Mouse (Mus musculus): Measurements from ENCODE around the gene Ikzf2. TPM values are rescaled to one million over a fixed set of nuclear protein-coding genes. Genes with fewer than 3 reads are reported as not detected.

Gene Ikzf2
- polyA plus RNA-seq, 1 experiment from 2014 or later = 2.4 TPM

GRCm38 (mm10) chr1:69533048-69533447 is 154.0 kb downstream of the Ikzf2 start:
- no peak overlapping the region for H3K4me2 ChIP-seq (replicated peaks; ENCODE audit: low read depth)
- H3K9ac ChIP-seq (ENCODE audit: low read length) = no peak overlapping the region
- no peaks in the 10 kb centered on the region for H3K9me3 ChIP-seq (ENCODE audit: control insufficient read depth, low read length)
- no peaks in the 10 kb centered on the region for H3K27me3 ChIP-seq (ENCODE audit: control insufficient read depth, insufficient read depth, low read length)
- H3K4me1 ChIP-seq (replicated peaks; ENCODE audit: control insufficient read depth, insufficient read depth) = no peaks in the 10 kb centered on the region
- TF ChIP-seq EP300 (optimal IDR thresholded peaks at IDR 0.05) = no peak
- no peak for TF ChIP-seq CTCF (IDR thresholded peaks at IDR 0.05; ENCODE audit: low read depth)
- H3K36me3 ChIP-seq (ENCODE audit: control insufficient read depth, insufficient read depth, low read length) = no peaks in the 10 kb centered on the region
- H3K4me3 ChIP-seq (ENCODE audit: low read depth, low read length) = no peak overlapping the region
- ATAC-seq (ENCODE audit: low FRiP score, low TSS enrichment) (no peak), DNase-seq (ENCODE audit: low spot score) (no peak)
- no peak overlapping the region for H3K27ac ChIP-seq (replicated peaks)
- 84% methylated on average over 10 of the region's 10 CpGs for WGBS

- no peaks in the 10 kb centered on the region for H3K4me1 ChIP-seq (replicated peaks; ENCODE audit: control insufficient read depth, insufficient read depth)
- no peaks in the 10 kb centered on the region for H3K9me3 ChIP-seq (ENCODE audit: control insufficient read depth, low read length)
- 55% methylated on average over 4 of the region's 4 CpGs for WGBS
- DNase-seq (ENCODE audit: low spot score) (no peak), ATAC-seq (ENCODE audit: low FRiP score, low TSS enrichment) (no peak)
- H3K27me3 ChIP-seq (ENCODE audit: control insufficient read depth, insufficient read depth, low read length) = no peaks in the 10 kb centered on the region
- no peak overlapping the region for H3K4me2 ChIP-seq (replicated peaks; ENCODE audit: low read depth)
- TF ChIP-seq EP300 (optimal IDR thresholded peaks at IDR 0.05) (no peak), CTCF (IDR thresholded peaks at IDR 0.05; ENCODE audit: low read depth) (no peak)
- no peak overlapping the region for H3K9ac ChIP-seq (ENCODE audit: low read length)
- no peak overlapping the region for H3K27ac ChIP-seq (replicated peaks)
- no peaks in the 10 kb centered on the region for H3K36me3 ChIP-seq (ENCODE audit: control insufficient read depth, insufficient read depth, low read length)
- no peak overlapping the region for H3K4me3 ChIP-seq (ENCODE audit: low read depth, low read length)
These were observed 158.3 kb downstream of the Ikzf2 start for GRCm38 (mm10) chr1:69528696-69529095.

GRCm38 (mm10) chr1:69521656-69522055 is 165.4 kb downstream of the Ikzf2 start:
- Histone ChIP-seq H3K36me3 (ENCODE audit: control insufficient read depth, insufficient read depth, low read length) (no peaks in the 10 kb centered on the region), H3K9me3 (ENCODE audit: control insufficient read depth, low read length) (no peaks in the 10 kb centered on the region), H3K4me2 (replicated peaks; ENCODE audit: low read depth) (no peak overlapping the region), H3K4me1 (replicated peaks; ENCODE audit: control insufficient read depth, insufficient read depth) (no peaks in the 10 kb centered on the region), H3K27ac (replicated peaks) (no peak overlapping the region), H3K9ac (ENCODE audit: low read length) (no peak overlapping the region), H3K27me3 (ENCODE audit: control insufficient read depth, insufficient read depth, low read length) (no peaks in the 10 kb centered on the region), H3K4me3 (ENCODE audit: low read depth, low read length) (no peak overlapping the region)
- ATAC-seq (ENCODE audit: low FRiP score, low TSS enrichment) (no peak), DNase-seq (ENCODE audit: low spot score) (no peak)
- WGBS = 78% methylated on average over 2 of the region's 2 CpGs
- no peak for TF ChIP-seq EP300 (optimal IDR thresholded peaks at IDR 0.05)
- no peak for TF ChIP-seq CTCF (IDR thresholded peaks at IDR 0.05; ENCODE audit: low read depth)

- no peaks in the 10 kb centered on the region for H3K27me3 ChIP-seq (ENCODE audit: control insufficient read depth, insufficient read depth, low read length)
- no peak overlapping the region for H3K27ac ChIP-seq (replicated peaks)
- no peak overlapping the region for H3K4me2 ChIP-seq (replicated peaks; ENCODE audit: low read depth)
- ATAC-seq (ENCODE audit: low FRiP score, low TSS enrichment) = no peak
- no peaks in the 10 kb centered on the region for H3K36me3 ChIP-seq (ENCODE audit: control insufficient read depth, insufficient read depth, low read length)
- H3K4me1 ChIP-seq (replicated peaks; ENCODE audit: control insufficient read depth, insufficient read depth) = no peaks in the 10 kb centered on the region
- TF ChIP-seq CTCF (IDR thresholded peaks at IDR 0.05; ENCODE audit: low read depth) (no peak), EP300 (optimal IDR thresholded peaks at IDR 0.05) (no peak)
- no peak for DNase-seq (ENCODE audit: low spot score)
- H3K9me3 ChIP-seq (ENCODE audit: control insufficient read depth, low read length) = no peaks in the 10 kb centered on the region
- no peak overlapping the region for H3K9ac ChIP-seq (ENCODE audit: low read length)
- H3K4me3 ChIP-seq (ENCODE audit: low read depth, low read length) = no peak overlapping the region
- WGBS = 89% methylated on average over 4 of the region's 4 CpGs
These were observed 167.7 kb downstream of the Ikzf2 start for GRCm38 (mm10) chr1:69519356-69519755.

- Histone ChIP-seq H3K27ac (replicated peaks) (no peak overlapping the region), H3K36me3 (ENCODE audit: control insufficient read depth, insufficient read depth, low read length) (no peaks in the 10 kb centered on the region), H3K4me3 (ENCODE audit: low read depth, low read length) (no peak overlapping the region), H3K9ac (ENCODE audit: low read length) (no peak overlapping the region), H3K4me2 (replicated peaks; ENCODE audit: low read depth) (no peak overlapping the region), H3K9me3 (ENCODE audit: control insufficient read depth, low read length) (no peaks in the 10 kb centered on the region), H3K4me1 (replicated peaks; ENCODE audit: control insufficient read depth, insufficient read depth) (no peaks in the 10 kb centered on the region), H3K27me3 (ENCODE audit: control insufficient read depth, insufficient read depth, low read length) (no peaks in the 10 kb centered on the region)
- DNase-seq (ENCODE audit: low spot score) (no peak), ATAC-seq (ENCODE audit: low FRiP score, low TSS enrichment) (no peak)
- WGBS = 75% methylated on average over 4 of the region's 4 CpGs
- TF ChIP-seq EP300 (optimal IDR thresholded peaks at IDR 0.05) (no peak), CTCF (IDR thresholded peaks at IDR 0.05; ENCODE audit: low read depth) (no peak)
These were observed 169.0 kb downstream of the Ikzf2 start for GRCm38 (mm10) chr1:69518012-69518411.

GRCm38 (mm10) chr1:69516144-69516543 is 170.9 kb downstream of the Ikzf2 start:
- no peak overlapping the region for H3K4me2 ChIP-seq (replicated peaks; ENCODE audit: low read depth)
- no peaks in the 10 kb centered on the region for H3K36me3 ChIP-seq (ENCODE audit: control insufficient read depth, insufficient read depth, low read length)
- whole genome bisulfite sequencing = 77% methylated on average over 5 of the region's 5 CpGs
- TF ChIP-seq CTCF (IDR thresholded peaks at IDR 0.05; ENCODE audit: low read depth) (no peak), EP300 (optimal IDR thresholded peaks at IDR 0.05) (no peak)
- H3K9me3 ChIP-seq (ENCODE audit: control insufficient read depth, low read length) = no peaks in the 10 kb centered on the region
- H3K27ac ChIP-seq (replicated peaks) = no peak overlapping the region
- no peaks in the 10 kb centered on the region for H3K4me1 ChIP-seq (replicated peaks; ENCODE audit: control insufficient read depth, insufficient read depth)
- DNase-seq (ENCODE audit: low spot score) (no peak), ATAC-seq (ENCODE audit: low FRiP score, low TSS enrichment) (no peak)
- H3K9ac ChIP-seq (ENCODE audit: low read length) = no peak overlapping the region
- H3K4me3 ChIP-seq (ENCODE audit: low read depth, low read length) = no peak overlapping the region
- no peaks in the 10 kb centered on the region for H3K27me3 ChIP-seq (ENCODE audit: control insufficient read depth, insufficient read depth, low read length)
